Mouse (Mus musculus) cortical plate, adult 2 months (tissue): ENCODE data around the gene Med31.

ENCODE experiments used
- CTCF ChIP-seq: fragments of 200-500 bp; IDR thresholded peaks from 2 replicates; pipeline ENCODE4 v1.5.1; 2011; ENCODE audit warnings: mild to moderate bottlenecking, control low read depth, low read length; ENCODE audit not compliant: insufficient read depth; ENCODE audit errors: extremely low read depth
- POLR2A ChIP-seq: fragments of 200-500 bp; IDR thresholded peaks from 2 replicates; pipeline ENCODE4 v1.6.1; 2011; ENCODE audit warnings: mild to moderate bottlenecking, low read length, control low read depth; ENCODE audit not compliant: insufficient read depth; ENCODE audit errors: extremely low read depth

- TF ChIP-seq CTCF (no peak), POLR2A (no peak)
These were observed 40.7 kb downstream of the Med31 start for GRCm38 (mm10) chr11:72174721-72175120.
